Mouse (Mus musculus) lung, adult 2 months (tissue): ENCODE results near the gene Scarf1. TPM values are rescaled to one million over a fixed set of nuclear protein-coding genes. Genes with fewer than 3 reads are reported as not detected.

Experiments used
- DNase-seq: peaks from one replicate; pipeline ENCODE4 v3.0.0; 2022
- H3K4me1 ChIP-seq: fragments of 200-500 bp; 2 replicates; pipeline ENCODE4 v1.6.1; 2011; ENCODE audit warnings: low read length; ENCODE audit not compliant: control insufficient read depth, insufficient read depth
- H3K4me3 ChIP-seq: fragments of 200-500 bp; replicated peaks from 2 replicates; pipeline ENCODE3; 2011; ENCODE audit warnings: low read depth, mild to moderate bottlenecking, control low read depth, low read length; ENCODE audit errors: extremely low read depth
- CTCF ChIP-seq: fragments of 200-500 bp; IDR thresholded peaks from 2 replicates; pipeline ENCODE4 v1.5.1; 2011; ENCODE audit warnings: mild to moderate bottlenecking, low read length, control low read depth; ENCODE audit not compliant: insufficient read depth
- POLR2A ChIP-seq: fragments of 200-500 bp; IDR thresholded peaks from 2 replicates; pipeline ENCODE4 v1.6.1; 2011; ENCODE audit warnings: low read depth, mild to moderate bottlenecking, control low read depth, low read length, borderline replicate concordance; ENCODE audit errors: extremely low read depth
- WGBS: fragments of 180-500 bp; shearing (Covaris S2); methylation state at CpG from one replicate; pipeline ENCODE4 v1.1.7; 2018; 5-methylcytosine and 5-hydroxymethylcytosine counted together
- polyA plus RNA-seq: library from polyadenylated mRNA; depleted of rRNA; stranded (reverse); fragments of >200 nt; gene quantifications from 2 replicates; pipeline ENCODE4 v1.2.3, GENCODE M21; 2012

Scarf1 gene
- polyA plus RNA-seq, 1 experiment, result 50.1 TPM

GRCm38 (mm10) chr11:75510627-75510993 lies 2.7 kb upstream of the Scarf1 start:
- 2% methylated on average over 24 of the region's 24 CpGs for WGBS
- Histone ChIP-seq H3K4me3 (peak overlapping the region; percentile 79), H3K4me1 (peaks cover 8% of the 10 kb centered on the region)
- TF ChIP-seq CTCF (peak; percentile 74), POLR2A (peak; percentile 88; the same call in 1 of the 2 replicates)
- DNase-seq, result peak; percentile 90

- Histone ChIP-seq H3K4me1 (peaks cover 8% of the 10 kb centered on the region), H3K4me3 (no peak overlapping the region)
- no peak for TF ChIP-seq POLR2A
- TF ChIP-seq CTCF, result no peak
- peak; percentile 66 for DNase-seq
- 56% methylated on average over 6 of the region's 6 CpGs for WGBS
Measured at GRCm38 (mm10) chr11:75511213-75511612, 2.1 kb upstream of the Scarf1 start.

- no peak overlapping the region for H3K4me3 ChIP-seq
- no peak for TF ChIP-seq CTCF
- no peak for TF ChIP-seq POLR2A
- peaks cover 8% of the 10 kb centered on the region for H3K4me1 ChIP-seq
- no peak for DNase-seq
- 79% methylated on average over 9 of the region's 9 CpGs for WGBS
Measured at GRCm38 (mm10) chr11:75512301-75513018, 880 bp upstream of the Scarf1 start.

GRCm38 (mm10) chr11:75515186-75515585 lies 1.8 kb downstream of the Scarf1 start:
- TF ChIP-seq POLR2A (no peak), CTCF (no peak)
- 92% methylated on average over 25 of the region's 25 CpGs for WGBS
- peaks cover 5% of the 10 kb centered on the region for H3K4me1 ChIP-seq
- no peak for DNase-seq
- H3K4me3 ChIP-seq, result no peak overlapping the region

- WGBS, result 74% methylated on average over 15 of the region's 15 CpGs
- H3K4me1 ChIP-seq, result no peaks in the 10 kb centered on the region
- no peak for DNase-seq
- no peak overlapping the region for H3K4me3 ChIP-seq
- TF ChIP-seq POLR2A (no peak), CTCF (no peak)
Measured at GRCm38 (mm10) chr11:75519834-75520633, 6.7 kb downstream of the Scarf1 start.

- no peak for DNase-seq
- no peak overlapping the region for H3K4me3 ChIP-seq
- TF ChIP-seq CTCF (no peak), POLR2A (no peak)
- WGBS, result 56% methylated on average over 4 of the region's 4 CpGs
- no peaks in the 10 kb centered on the region for H3K4me1 ChIP-seq
Measured at GRCm38 (mm10) chr11:75521609-75522008, 8.3 kb downstream of the Scarf1 start.

- WGBS, result 81% methylated on average over 2 of the region's 2 CpGs
- H3K4me1 ChIP-seq, result no peaks in the 10 kb centered on the region
- no peak for DNase-seq
- no peak overlapping the region for H3K4me3 ChIP-seq
- no peak for TF ChIP-seq POLR2A
- no peak for TF ChIP-seq CTCF
Measured at GRCm38 (mm10) chr11:75522793-75523192, 9.5 kb downstream of the Scarf1 start.

GRCm38 (mm10) chr11:75525531-75526125 lies 12.3 kb downstream of the Scarf1 start:
- DNase-seq, result no peak
- Histone ChIP-seq H3K4me3 (no peak overlapping the region), H3K4me1 (peaks cover 2% of the 10 kb centered on the region; the same call in 1 of the 2 replicates)
- no peak for TF ChIP-seq POLR2A
- TF ChIP-seq CTCF, result no peak
- 85% methylated on average over 15 of the region's 15 CpGs for WGBS

- Histone ChIP-seq H3K4me1 (peaks cover 3% of the 10 kb centered on the region; the same call in 1 of the 2 replicates), H3K4me3 (no peak overlapping the region)
- DNase-seq, result no peak
- 76% methylated on average over 6 of the region's 6 CpGs for WGBS
- no peak for TF ChIP-seq POLR2A
- TF ChIP-seq CTCF, result no peak
Measured at GRCm38 (mm10) chr11:75526943-75527342, 13.6 kb downstream of the Scarf1 start.
